Mouse (Mus musculus) kidney, adult 8-10 months (tissue): ENCODE measurements around the gene Pdrg1.

Source experiments
- DNase-seq, 2 experiments: peaks; one replicate each; pipeline ENCODE4 v3.0.0; 2022

Gene Pdrg1

GRCm38 (mm10) chr2:153014758-153015593, at the start of gene Pdrg1:
Gene Pdrg1, minus strand, starts transcription at chr2:153015427.
- peak; percentile 92 to 95 for DNase-seq

- no peak for DNase-seq
These were observed 49.2 kb upstream of the Pdrg1 start for GRCm38 (mm10) chr2:153064190-153064970.

- no peak for DNase-seq
These were observed 48.2 kb upstream of the Pdrg1 start for GRCm38 (mm10) chr2:153063394-153063793.

GRCm38 (mm10) chr2:153060216-153060615, 45.0 kb upstream of the Pdrg1 start:
- DNase-seq = no peak

- no peak for DNase-seq
These were observed 43.1 kb upstream of the Pdrg1 start for GRCm38 (mm10) chr2:153058365-153058764.

GRCm38 (mm10) chr2:153055270-153055920, 40.2 kb upstream of the Pdrg1 start:
- DNase-seq = no peak

- DNase-seq = no peak
These were observed 38.7 kb upstream of the Pdrg1 start for GRCm38 (mm10) chr2:153053896-153054295.

- peak in 1 of 2 experiments; percentile 16 for DNase-seq
These were observed 37.6 kb upstream of the Pdrg1 start for GRCm38 (mm10) chr2:153052700-153053351.

GRCm38 (mm10) chr2:153051537-153051936, 36.3 kb upstream of the Pdrg1 start:
- DNase-seq = no peak

GRCm38 (mm10) chr2:153051095-153051494, 35.9 kb upstream of the Pdrg1 start:
- DNase-seq = no peak

- DNase-seq = no peak
These were observed 34.8 kb upstream of the Pdrg1 start for GRCm38 (mm10) chr2:153049997-153050358.

- DNase-seq = no peak
These were observed 34.2 kb upstream of the Pdrg1 start for GRCm38 (mm10) chr2:153049288-153049996.

GRCm38 (mm10) chr2:153047828-153048465, 32.7 kb upstream of the Pdrg1 start:
- peak; percentile 15 to 56 for DNase-seq

GRCm38 (mm10) chr2:153045884-153046299, 30.7 kb upstream of the Pdrg1 start:
- DNase-seq = no peak

- no peak for DNase-seq
These were observed 28.7 kb upstream of the Pdrg1 start for GRCm38 (mm10) chr2:153043886-153044285.

GRCm38 (mm10) chr2:153036690-153037089, 21.5 kb upstream of the Pdrg1 start:
- DNase-seq = no peak

- DNase-seq = no peak
These were observed 18.5 kb upstream of the Pdrg1 start for GRCm38 (mm10) chr2:153033545-153034230.

- DNase-seq = no peak
These were observed 17.7 kb upstream of the Pdrg1 start for GRCm38 (mm10) chr2:153032973-153033372.

GRCm38 (mm10) chr2:153032083-153032842, 17.0 kb upstream of the Pdrg1 start:
- peak; percentile 28 to 59 for DNase-seq
